Mouse (Mus musculus): Measurements from ENCODE around the gene Eif4g1. TPM values are rescaled to one million over a fixed set of nuclear protein-coding genes. Genes with fewer than 3 reads are reported as not detected.

The Eif4g1 gene
- polyA plus RNA-seq, 1 experiment from 2014 or later: 153 TPM

- ATAC-seq (ENCODE audit: low read depth) (no peak), DNase-seq (ENCODE audit: low spot score) (no peak)
- Histone ChIP-seq H3K27me3 (replicated peaks; ENCODE audit: control insufficient read depth, insufficient read depth, low read length) (no peaks in the 10 kb centered on the region), H3K27ac (replicated peaks; ENCODE audit: low read depth, low read length) (no peak overlapping the region), H3K4me3 (ENCODE audit: low read depth, low read length) (no peak overlapping the region), H3K9ac (ENCODE audit: low read depth, low read length) (no peak overlapping the region), H3K36me3 (ENCODE audit: control insufficient read depth, insufficient read depth, low read length) (peaks cover 54% of the 10 kb centered on the region), H3K4me1 (ENCODE audit: control insufficient read depth, insufficient read depth, low read length) (peaks cover 8% of the 10 kb centered on the region), H3K4me2 (ENCODE audit: low read depth, low read length) (no peak overlapping the region), H3K9me3 (ENCODE audit: control insufficient read depth, low read length) (no peaks in the 10 kb centered on the region)
- WGBS: 53% methylated on average over 2 of the region's 2 CpGs
Measured at GRCm38 (mm10) chr16:20653315-20653714, 14.8 kb upstream of the Eif4g1 start.

GRCm38 (mm10) chr16:20657661-20658060 is 10.5 kb upstream of the Eif4g1 start:
- ATAC-seq (ENCODE audit: low read depth) (no peak), DNase-seq (ENCODE audit: low spot score) (no peak)
- H3K4me1 ChIP-seq (ENCODE audit: control insufficient read depth, insufficient read depth, low read length): peaks cover 4% of the 10 kb centered on the region; the same call in 1 of the 2 replicates
- no peak overlapping the region for H3K4me3 ChIP-seq (ENCODE audit: low read depth, low read length)
- no peak overlapping the region for H3K27ac ChIP-seq (replicated peaks; ENCODE audit: low read depth, low read length)
- H3K36me3 ChIP-seq (ENCODE audit: control insufficient read depth, insufficient read depth, low read length): peaks cover 98% of the 10 kb centered on the region
- no peaks in the 10 kb centered on the region for H3K9me3 ChIP-seq (ENCODE audit: control insufficient read depth, low read length)
- H3K9ac ChIP-seq (ENCODE audit: low read depth, low read length): no peak overlapping the region
- H3K4me2 ChIP-seq (ENCODE audit: low read depth, low read length): no peak overlapping the region
- H3K27me3 ChIP-seq (replicated peaks; ENCODE audit: control insufficient read depth, insufficient read depth, low read length): no peaks in the 10 kb centered on the region
- 94% methylated on average over 4 of the region's 4 CpGs for WGBS

GRCm38 (mm10) chr16:20670291-20670690 is 2.2 kb downstream of the Eif4g1 start:
- H3K4me3 ChIP-seq (ENCODE audit: low read depth, low read length): no peak overlapping the region
- no peak overlapping the region for H3K27ac ChIP-seq (replicated peaks; ENCODE audit: low read depth, low read length)
- no peaks in the 10 kb centered on the region for H3K27me3 ChIP-seq (replicated peaks; ENCODE audit: control insufficient read depth, insufficient read depth, low read length)
- H3K9me3 ChIP-seq (ENCODE audit: control insufficient read depth, low read length): no peaks in the 10 kb centered on the region
- no peak for ATAC-seq (ENCODE audit: low read depth)
- peaks cover 13% of the 10 kb centered on the region; the same call in 1 of the 2 replicates for H3K4me1 ChIP-seq (ENCODE audit: control insufficient read depth, insufficient read depth, low read length)
- H3K36me3 ChIP-seq (ENCODE audit: control insufficient read depth, insufficient read depth, low read length): peaks cover 14% of the 10 kb centered on the region
- no peak overlapping the region for H3K9ac ChIP-seq (ENCODE audit: low read depth, low read length)
- 75% methylated on average over 3 of the region's 3 CpGs for WGBS
- no peak overlapping the region for H3K4me2 ChIP-seq (ENCODE audit: low read depth, low read length)
- DNase-seq (ENCODE audit: low spot score): no peak

GRCm38 (mm10) chr16:20671886-20672285 is 3.8 kb downstream of the Eif4g1 start:
- peak overlapping the region; percentile 95 for H3K4me3 ChIP-seq (ENCODE audit: low read depth, low read length)
- WGBS: 24% methylated on average over 6 of the region's 6 CpGs
- H3K27me3 ChIP-seq (replicated peaks; ENCODE audit: control insufficient read depth, insufficient read depth, low read length): no peaks in the 10 kb centered on the region
- H3K27ac ChIP-seq (replicated peaks; ENCODE audit: low read depth, low read length): 0 out of 2 replicates have a peak overlapping the region, but pooled peaks have one; percentile 16
- H3K9me3 ChIP-seq (ENCODE audit: control insufficient read depth, low read length): no peaks in the 10 kb centered on the region
- peak overlapping the region; percentile 98 for H3K4me2 ChIP-seq (ENCODE audit: low read depth, low read length)
- ATAC-seq (ENCODE audit: low read depth) (no peak), DNase-seq (ENCODE audit: low spot score) (no peak)
- H3K9ac ChIP-seq (ENCODE audit: low read depth, low read length): no peak overlapping the region
- peaks cover 30% of the 10 kb centered on the region for H3K36me3 ChIP-seq (ENCODE audit: control insufficient read depth, insufficient read depth, low read length)
- H3K4me1 ChIP-seq (ENCODE audit: control insufficient read depth, insufficient read depth, low read length): peaks cover 13% of the 10 kb centered on the region; the same call in 1 of the 2 replicates

- Histone ChIP-seq H3K4me3 (ENCODE audit: low read depth, low read length) (peak overlapping the region; percentile 95), H3K9ac (ENCODE audit: low read depth, low read length) (peak overlapping the region; percentile 91), H3K27me3 (replicated peaks; ENCODE audit: control insufficient read depth, insufficient read depth, low read length) (no peaks in the 10 kb centered on the region), H3K4me2 (ENCODE audit: low read depth, low read length) (peak overlapping the region; percentile 98), H3K27ac (replicated peaks; ENCODE audit: low read depth, low read length) (peak overlapping the region; percentile 95), H3K9me3 (ENCODE audit: control insufficient read depth, low read length) (no peaks in the 10 kb centered on the region), H3K4me1 (ENCODE audit: control insufficient read depth, insufficient read depth, low read length) (peaks cover 13% of the 10 kb centered on the region; the same call in 1 of the 2 replicates), H3K36me3 (ENCODE audit: control insufficient read depth, insufficient read depth, low read length) (peaks cover 36% of the 10 kb centered on the region)
- ATAC-seq (ENCODE audit: low read depth): peak; percentile 96
- WGBS: under 1% methylated on average over 25 of the region's 38 CpGs
- peak; percentile 97 for DNase-seq (ENCODE audit: low spot score)
Measured at GRCm38 (mm10) chr16:20672500-20672902, 4.4 kb downstream of the Eif4g1 start.

GRCm38 (mm10) chr16:20672965-20673705 is 5.0 kb downstream of the Eif4g1 start:
- no peaks in the 10 kb centered on the region for H3K9me3 ChIP-seq (ENCODE audit: control insufficient read depth, low read length)
- peak overlapping the region; percentile 91 for H3K9ac ChIP-seq (ENCODE audit: low read depth, low read length)
- peaks cover 42% of the 10 kb centered on the region for H3K36me3 ChIP-seq (ENCODE audit: control insufficient read depth, insufficient read depth, low read length)
- H3K27me3 ChIP-seq (replicated peaks; ENCODE audit: control insufficient read depth, insufficient read depth, low read length): no peaks in the 10 kb centered on the region
- peak overlapping the region; percentile 95 for H3K4me3 ChIP-seq (ENCODE audit: low read depth, low read length)
- peaks cover 13% of the 10 kb centered on the region; the same call in 1 of the 2 replicates for H3K4me1 ChIP-seq (ENCODE audit: control insufficient read depth, insufficient read depth, low read length)
- peak overlapping the region; percentile 95 for H3K27ac ChIP-seq (replicated peaks; ENCODE audit: low read depth, low read length)
- peak overlapping the region; percentile 98 for H3K4me2 ChIP-seq (ENCODE audit: low read depth, low read length)
- ATAC-seq (ENCODE audit: low read depth): peak; percentile 79
- DNase-seq (ENCODE audit: low spot score): peak; percentile 51
- 0% methylated on average over 9 of the region's 78 CpGs for WGBS

- Histone ChIP-seq H3K27ac (replicated peaks; ENCODE audit: low read depth, low read length) (peak overlapping the region; percentile 95), H3K27me3 (replicated peaks; ENCODE audit: control insufficient read depth, insufficient read depth, low read length) (no peaks in the 10 kb centered on the region), H3K9ac (ENCODE audit: low read depth, low read length) (peak overlapping the region; percentile 91), H3K36me3 (ENCODE audit: control insufficient read depth, insufficient read depth, low read length) (peaks cover 49% of the 10 kb centered on the region), H3K4me1 (ENCODE audit: control insufficient read depth, insufficient read depth, low read length) (peaks cover 13% of the 10 kb centered on the region; the same call in 1 of the 2 replicates), H3K4me3 (ENCODE audit: low read depth, low read length) (peak overlapping the region; percentile 95), H3K9me3 (ENCODE audit: control insufficient read depth, low read length) (no peaks in the 10 kb centered on the region), H3K4me2 (ENCODE audit: low read depth, low read length) (peak overlapping the region; percentile 98)
- 5% methylated on average over 14 of the region's 14 CpGs for WGBS
- ATAC-seq (ENCODE audit: low read depth) (no peak), DNase-seq (ENCODE audit: low spot score) (peak; percentile 43)
Measured at GRCm38 (mm10) chr16:20673706-20674303, 5.7 kb downstream of the Eif4g1 start.

GRCm38 (mm10) chr16:20675213-20675612 is 7.1 kb downstream of the Eif4g1 start:
- Histone ChIP-seq H3K36me3 (ENCODE audit: control insufficient read depth, insufficient read depth, low read length) (peaks cover 63% of the 10 kb centered on the region), H3K27me3 (replicated peaks; ENCODE audit: control insufficient read depth, insufficient read depth, low read length) (no peaks in the 10 kb centered on the region), H3K9ac (ENCODE audit: low read depth, low read length) (no peak overlapping the region), H3K9me3 (ENCODE audit: control insufficient read depth, low read length) (no peaks in the 10 kb centered on the region), H3K4me1 (ENCODE audit: control insufficient read depth, insufficient read depth, low read length) (peaks cover 13% of the 10 kb centered on the region; the same call in 1 of the 2 replicates), H3K4me3 (ENCODE audit: low read depth, low read length) (0 out of 2 replicates have a peak overlapping the region, but pooled peaks have one; percentile 5), H3K4me2 (ENCODE audit: low read depth, low read length) (no peak overlapping the region), H3K27ac (replicated peaks; ENCODE audit: low read depth, low read length) (no peak overlapping the region)
- 86% methylated on average over 6 of the region's 6 CpGs for WGBS
- ATAC-seq (ENCODE audit: low read depth) (no peak), DNase-seq (ENCODE audit: low spot score) (no peak)

All from embryonic facial prominence, embryonic 14.5 days (tissue).